ENCODE assay signal across 8 mouse cellular contexts in genomic region chr4:46038892-46039751, GRCm38 (mm10). TPM values are rescaled to one million over a fixed set of nuclear protein-coding genes. Genes with fewer than 3 reads are reported as not detected.
A peak's percentile ranks its signal among the peaks of the same experiment; 100 is the strongest.
DNase-seq lines count a peak whose midpoint lies in the region; ATAC-seq lines count a peak whose summit lies in the region.

Gene Tmod1, plus strand, starts transcription at chr4:46038935.

- WGBS in embryonic facial prominence, embryonic 15.5 days, result under 1% methylated on average over 54 of the region's 72 CpGs
- WGBS in heart, embryonic 10.5 days, result under 1% methylated on average over 61 of the region's 72 CpGs
- under 1% methylated on average over 69 of the region's 72 CpGs for WGBS in limb, embryonic 15.5 days
- whole genome bisulfite sequencing in midbrain, embryonic 14.5 days, result under 1% methylated on average over 70 of the region's 72 CpGs

- peak within 1 kb of the TSS; percentile 98 for H3K4me2 ChIP-seq in embryonic facial prominence, embryonic 15.5 days (replicated peaks)
- peak within 1 kb of the TSS; percentile 94 for H3K4me2 ChIP-seq in limb, embryonic 15.5 days
- peak within 1 kb of the TSS; percentile 98 for H3K4me2 ChIP-seq in midbrain, embryonic 14.5 days (ENCODE audit: low read length)

- H3K9me3 ChIP-seq in embryonic facial prominence, embryonic 15.5 days (replicated peaks), result no peaks in the 10 kb centered on the region
- H3K9me3 ChIP-seq in heart, embryonic 10.5 days, result no peaks in the 10 kb centered on the region
- no peaks in the 10 kb centered on the region for H3K9me3 ChIP-seq in limb, embryonic 15.5 days
- no peaks in the 10 kb centered on the region for H3K9me3 ChIP-seq in midbrain, embryonic 14.5 days (ENCODE audit: control insufficient read depth, low read length)

- H3K36me3 ChIP-seq in embryonic facial prominence, embryonic 15.5 days, result no peaks in the 10 kb centered on the region
- no peaks in the 10 kb centered on the region for H3K36me3 ChIP-seq in heart, embryonic 10.5 days
- H3K36me3 ChIP-seq in limb, embryonic 15.5 days, result no peaks in the 10 kb centered on the region
- no peaks in the 10 kb centered on the region for H3K36me3 ChIP-seq in midbrain, embryonic 14.5 days (ENCODE audit: control insufficient read depth, insufficient read depth, low read length)

- H3K27me3 ChIP-seq in embryonic facial prominence, embryonic 15.5 days, result peaks cover 49% of the 10 kb centered on the region
- peaks cover 33% of the 10 kb centered on the region for H3K27me3 ChIP-seq in heart, embryonic 10.5 days (ENCODE audit: insufficient read depth, poor library complexity, severe bottlenecking)
- H3K27me3 ChIP-seq in limb, embryonic 15.5 days, result peaks cover 51% of the 10 kb centered on the region
- H3K27me3 ChIP-seq in midbrain, embryonic 14.5 days (ENCODE audit: control insufficient read depth, insufficient read depth, low read length), result peaks cover 33% of the 10 kb centered on the region

- peaks cover 13% of the 10 kb centered on the region for H3K4me1 ChIP-seq in embryonic facial prominence, embryonic 15.5 days
- peaks cover 62% of the 10 kb centered on the region for H3K4me1 ChIP-seq in heart, embryonic 10.5 days
- H3K4me1 ChIP-seq in limb, embryonic 15.5 days, result peaks cover 28% of the 10 kb centered on the region
- H3K4me1 ChIP-seq in midbrain, embryonic 14.5 days (ENCODE audit: control insufficient read depth, insufficient read depth, low read length), result peaks cover 15% of the 10 kb centered on the region

- peak; percentile 70; the same call in 1 of the 2 replicates for ATAC-seq in embryonic facial prominence, embryonic 15.5 days (ENCODE audit: insufficient number of reproducible peaks, low FRiP score, low TSS enrichment, low read depth)
- ATAC-seq in limb, embryonic 15.5 days (ENCODE audit: insufficient number of reproducible peaks, low FRiP score, low TSS enrichment, low read depth), result no peak
- peak; percentile 48; the same call in 1 of the 2 replicates for ATAC-seq in midbrain, embryonic 14.5 days (ENCODE audit: low FRiP score, low TSS enrichment)

- peak within 1 kb of the TSS; percentile 59 for H3K4me3 ChIP-seq in embryonic facial prominence, embryonic 15.5 days (replicated peaks)
- H3K4me3 ChIP-seq in heart, embryonic 10.5 days, result peak within 1 kb of the TSS; percentile 86
- H3K4me3 ChIP-seq in limb, embryonic 15.5 days, result peak within 1 kb of the TSS; percentile 56
- H3K4me3 ChIP-seq in midbrain, embryonic 14.5 days (replicated peaks; ENCODE audit: low read depth, low read length), result peak within 1 kb of the TSS; percentile 50

- no peak within 1 kb of the TSS for H3K27ac ChIP-seq in embryonic facial prominence, embryonic 15.5 days (replicated peaks)
- peak within 1 kb of the TSS; percentile 97 for H3K27ac ChIP-seq in heart, embryonic 10.5 days
- H3K27ac ChIP-seq in limb, embryonic 15.5 days, result 0 out of 2 replicates have a peak within 1 kb of the TSS, but pooled peaks have one; percentile 27
- H3K27ac ChIP-seq in midbrain, embryonic 14.5 days (replicated peaks; ENCODE audit: low read depth, low read length), result no peak within 1 kb of the TSS

- peak within 1 kb of the TSS; percentile 48 for H3K9ac ChIP-seq in embryonic facial prominence, embryonic 15.5 days
- H3K9ac ChIP-seq in limb, embryonic 15.5 days, result peak within 1 kb of the TSS; percentile 37
- peak within 1 kb of the TSS; percentile 55 for H3K9ac ChIP-seq in midbrain, embryonic 14.5 days (replicated peaks; ENCODE audit: low read length)

- peak; percentile 30 for DNase-seq in 3134 (ENCODE audit: extremely low read depth, insufficient read length, low spot score)
- DNase-seq in adrenal gland, postnatal 36 days, result peak; percentile 81 to 89
- peak; percentile 91 for DNase-seq in heart, embryonic 10.5 days (ENCODE audit: low spot score)
- peak; percentile 25 for DNase-seq in kidney, adult 9 months
- peak; percentile 64 for DNase-seq in midbrain, embryonic 14.5 days
- DNase-seq in spleen, postnatal 36 days (ENCODE audit: low spot score in 2 of 2), result peak; percentile 54 to 61

RNA-seq across cellular contexts. Expression of gene Tmod1, which starts in this region (rescaled TPM):
- 1 to 10 TPM; 2.0 to 6.6 TPM for total RNA-seq in adrenal gland, postnatal 36 days (2021)
- 13.4 and 14.0 TPM in 2 replicates for polyA plus RNA-seq in embryonic facial prominence, embryonic 15.5 days (2015; fragmentation: Nextera tagmentation; extraction: Ambion mirVana)
- polyA plus RNA-seq in heart, embryonic 10.5 days (2016; fragmentation: Nextera tagmentation; extraction: Ambion mirVana), result 132 and 215 TPM in 2 replicates
- 11.6 and 33.7 TPM in 2 replicates for polyA plus RNA-seq in limb, embryonic 15.5 days (2015; fragmentation: Nextera tagmentation; extraction: Ambion mirVana)
- polyA plus RNA-seq in midbrain, embryonic 14.5 days (2014; fragmentation: Nextera tagmentation; extraction: Ambion mirVana), result 0.53 and 0.76 TPM in 2 replicates

Comparison
In these comparisons a context has a peak if more than half of its experiments do, and no peak if none do; other contexts are left out.
1. Peak in DNase-seq, ATAC-seq, H3K4me3 ChIP-seq, H3K9ac ChIP-seq and H3K4me2 ChIP-seq in midbrain, embryonic 14.5 days; RNA of the gene not detected or under 1 TPM.
2. DNase-seq: peak in every context shown above with its lines; median percentile 91 in heart, embryonic 10.5 days; 85 in adrenal gland, postnatal 36 days; 64 in midbrain, embryonic 14.5 days; 58 in spleen, postnatal 36 days; 30 in 3134; 25 in kidney, adult 9 months.
3. H3K27ac ChIP-seq: peak in heart, embryonic 10.5 days (single experiment) and limb, embryonic 15.5 days (single experiment); none in embryonic facial prominence, embryonic 15.5 days (single experiment) and midbrain, embryonic 14.5 days (single experiment).
4. Peak in every context shown above with its lines, with median percentiles within 50 percentile points of each other: H3K4me2 ChIP-seq, H3K4me3 ChIP-seq and H3K9ac ChIP-seq.